Mouse (Mus musculus): ENCODE results near the gene Ntrk2.

- TF ChIP-seq POLR2A (IDR thresholded peaks at IDR 0.05; ENCODE audit: borderline replicate concordance, control insufficient read depth, low read depth, low read length) (no peak), CTCF (IDR thresholded peaks at IDR 0.05; ENCODE audit: control insufficient read depth, insufficient read depth, low read length) (no peak)
These were observed 341.6 kb downstream of the Ntrk2 start for GRCm38 (mm10) chr13:59147976-59148375.
